Mouse (Mus musculus) myocyte (in vitro differentiated cells): ENCODE data around the gene Gripap1. TPM values are rescaled to one million over a fixed set of nuclear protein-coding genes. Genes with fewer than 3 reads are reported as not detected.
"Not testable (repeated sequence)": the region's sequence is repeated elsewhere in the genome, so short reads cannot be mapped to it uniquely, and the experiment has no call there.

ENCODE experiments used
- H3K27me3 ChIP-seq: one replicate; pipeline ENCODE4 v1.6.1; 2011; ENCODE audit not compliant: control insufficient read depth, insufficient read depth, insufficient read length
- H3K36me3 ChIP-seq: one replicate; pipeline ENCODE4 v1.6.1; 2011; ENCODE audit not compliant: control insufficient read depth, insufficient read depth
- H3K4me2 ChIP-seq: one replicate; pipeline ENCODE4 v1.6.1; 2011; ENCODE audit warnings: low read depth, control low read depth
- H3K4me3 ChIP-seq: one replicate; pipeline ENCODE4 v1.5.1; 2011; ENCODE audit warnings: mild to moderate bottlenecking, control low read depth, moderate library complexity
- H3K79me2 ChIP-seq: one replicate; pipeline ENCODE4 v1.6.1; 2011; ENCODE audit not compliant: control insufficient read depth, insufficient read depth
- H3ac ChIP-seq: one replicate; pipeline ENCODE4 v1.6.1; 2011; ENCODE audit not compliant: control insufficient read depth, insufficient read length
- CEBPB ChIP-seq: IDR thresholded peaks from 2 replicates; pipeline ENCODE4 v1.6.1; 2011; ENCODE audit warnings: mild to moderate bottlenecking, moderate library complexity; ENCODE audit not compliant: poor library complexity, insufficient read depth, severe bottlenecking
- E2F4 ChIP-seq: IDR thresholded peaks from one replicate; pipeline ENCODE4 v1.6.1; 2011; ENCODE audit warnings: mild to moderate bottlenecking, control low read depth, moderate library complexity; ENCODE audit not compliant: insufficient read depth
- MAX ChIP-seq: IDR thresholded peaks from one replicate; pipeline ENCODE4 v1.6.1; 2011; ENCODE audit warnings: low read depth, mild to moderate bottlenecking, control low read depth
- MYOD1 ChIP-seq, 3 experiments: IDR thresholded peaks; one replicate each; pipeline ENCODE4 v1.6.1; 2011; ENCODE audit warnings: control low read depth in 2 of 3, low read depth in 2 of 3, mild to moderate bottlenecking in 2 of 3, moderate library complexity in 1 of 3; ENCODE audit not compliant: insufficient read length in 2 of 3, control insufficient read depth in 1 of 3
- MYOG ChIP-seq, 3 experiments: IDR thresholded peaks; one replicate each; pipeline ENCODE4 v1.6.1; 2011; ENCODE audit warnings: control low read depth in 2 of 3, low read depth in 2 of 3, mild to moderate bottlenecking in 2 of 3; ENCODE audit not compliant: insufficient read length in 2 of 3, control insufficient read depth in 1 of 3, insufficient read depth in 1 of 3
- POLR2A ChIP-seq: IDR thresholded peaks from one replicate; pipeline ENCODE4 v1.6.1; 2011; ENCODE audit warnings: low read depth, mild to moderate bottlenecking, control low read depth, moderate library complexity; ENCODE audit not compliant: insufficient read length
- POLR2AphosphoS2 ChIP-seq: IDR thresholded peaks from one replicate; pipeline ENCODE4 v1.6.1; 2011; ENCODE audit warnings: low read depth, control low read depth; ENCODE audit not compliant: insufficient read length
- REST ChIP-seq: IDR thresholded peaks from one replicate; pipeline ENCODE4 v1.6.1; 2011; ENCODE audit warnings: mild to moderate bottlenecking, control low read depth, moderate library complexity; ENCODE audit not compliant: insufficient read depth, insufficient read length
- SRF ChIP-seq: IDR thresholded peaks from one replicate; pipeline ENCODE4 v1.6.1; 2011; ENCODE audit warnings: low read depth; ENCODE audit not compliant: control insufficient read depth, insufficient read length
- TCF12 ChIP-seq: IDR thresholded peaks from one replicate; pipeline ENCODE4 v1.6.1; 2011; ENCODE audit warnings: mild to moderate bottlenecking, control low read depth; ENCODE audit not compliant: poor library complexity, insufficient read depth, severe bottlenecking
- TCF3 ChIP-seq: IDR thresholded peaks from one replicate; pipeline ENCODE4 v1.6.1; 2011; ENCODE audit warnings: low read depth, control low read depth; ENCODE audit not compliant: insufficient read length
- USF1 ChIP-seq: IDR thresholded peaks from one replicate; pipeline ENCODE4 v1.6.1; 2011; ENCODE audit warnings: low read depth, mild to moderate bottlenecking, control low read depth, moderate library complexity
- polyA plus RNA-seq: library from polyadenylated mRNA; unstranded; fragments of >200 nt; fragmentation: generic; extraction: Trizol; gene quantifications from one replicate; pipeline ENCODE4 v1.2.1, GENCODE M21; 2012; ENCODE audit warnings: missing spikeins

The Gripap1 gene
- polyA plus RNA-seq, 1 experiment = 19.8 TPM

DNA sequence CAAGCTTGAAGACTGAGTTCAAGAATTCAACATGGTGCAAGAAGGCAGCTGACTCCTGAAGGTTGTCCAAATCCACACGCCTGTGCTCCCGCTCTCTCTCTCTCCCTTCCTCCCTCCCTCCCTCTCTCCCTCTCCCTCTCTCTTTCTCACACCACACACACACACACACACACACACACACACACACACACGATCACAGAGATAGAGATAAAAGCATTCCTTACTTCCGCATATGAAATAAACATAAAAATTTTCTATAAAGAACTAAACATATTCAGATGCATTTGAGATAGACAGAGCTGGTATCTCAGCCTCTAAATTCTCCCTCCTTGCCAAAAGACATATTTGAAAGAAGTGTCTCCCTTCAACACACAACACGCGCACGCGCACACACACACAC lies 44.1 kb upstream of the Gripap1 start:
- TF ChIP-seq POLR2AphosphoS2 = no peak
- TF ChIP-seq E2F4 = no peak
- no peak for TF ChIP-seq MYOD1 (IDR thresholded peaks at IDR 0.05; ENCODE audit: control insufficient read depth in 1 of 3, insufficient read length in 2 of 3, low read depth in 2 of 3)
- no peak for TF ChIP-seq REST
- no peak for TF ChIP-seq CEBPB
- TF ChIP-seq TCF12 = no peak
- TF ChIP-seq MYOG (IDR thresholded peaks at IDR 0.05; ENCODE audit: control insufficient read depth in 1 of 3, insufficient read depth in 1 of 3, insufficient read length in 2 of 3, low read depth in 2 of 3) = no peak
- no peaks in the 10 kb centered on the region for H3K36me3 ChIP-seq

DNA sequence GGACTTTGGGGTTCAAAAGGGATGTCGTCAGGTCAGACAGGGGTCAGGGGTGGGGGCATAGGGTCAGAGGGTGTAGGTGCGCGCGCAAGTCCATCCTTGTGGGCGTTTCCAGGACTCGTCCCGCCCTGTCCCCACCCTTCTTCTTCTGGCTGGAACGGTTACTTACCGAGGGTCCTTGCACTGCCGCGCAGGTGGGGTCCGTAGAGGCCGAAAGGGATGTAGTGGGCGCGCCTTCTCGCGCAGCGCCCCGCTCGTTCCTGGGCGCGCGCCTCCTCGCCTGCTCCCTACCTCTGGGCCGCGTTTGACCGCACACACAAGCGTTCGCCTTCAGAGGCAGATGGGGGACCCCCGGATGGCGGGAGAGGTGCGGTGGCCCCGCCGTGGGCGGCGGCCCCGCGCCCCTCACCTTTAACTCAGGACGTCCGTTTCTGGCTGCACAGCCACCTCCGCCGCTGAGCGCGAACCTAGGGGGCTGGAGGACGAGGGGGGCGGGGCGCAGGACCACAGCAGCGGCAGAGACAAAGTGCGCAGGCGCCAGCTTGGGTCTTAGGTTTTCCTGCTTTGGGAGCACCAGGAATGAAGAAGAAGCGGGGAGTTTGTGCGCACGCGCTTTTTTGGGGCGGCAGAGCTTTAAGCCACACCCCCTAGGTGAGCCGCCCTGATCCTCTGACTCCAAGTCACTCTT lies 39.0 kb upstream of the Gripap1 start, which contains the start of gene Ccdc120:
Ccdc120 (minus strand) TSS at position 474 of the 685 bp plus-strand sequence.
- no peak within 1 kb of the TSS for H3ac ChIP-seq
- H3K4me2 ChIP-seq = peak within 1 kb of the TSS; percentile 72
- TF ChIP-seq MYOG (IDR thresholded peaks at IDR 0.05; ENCODE audit: control insufficient read depth in 1 of 3, insufficient read depth in 1 of 3, insufficient read length in 2 of 3, low read depth in 2 of 3) = no peak
- peak; percentile 12 for TF ChIP-seq POLR2A
- H3K27me3 ChIP-seq = no peaks in the 10 kb centered on the region
- H3K4me3 ChIP-seq = peak within 1 kb of the TSS; percentile 12
- no peaks in the 10 kb centered on the region for H3K36me3 ChIP-seq
- no peaks in the 10 kb centered on the region for H3K79me2 ChIP-seq

More for the DNA sequence above, 44.1 kb upstream of the Gripap1 start:
- Histone ChIP-seq H3K79me2 (no peaks in the 10 kb centered on the region), H3K27me3 (no peaks in the 10 kb centered on the region), H3K4me2 (no peak overlapping the region), H3K4me3 (no peak overlapping the region), H3ac (no peak overlapping the region)

DNA sequence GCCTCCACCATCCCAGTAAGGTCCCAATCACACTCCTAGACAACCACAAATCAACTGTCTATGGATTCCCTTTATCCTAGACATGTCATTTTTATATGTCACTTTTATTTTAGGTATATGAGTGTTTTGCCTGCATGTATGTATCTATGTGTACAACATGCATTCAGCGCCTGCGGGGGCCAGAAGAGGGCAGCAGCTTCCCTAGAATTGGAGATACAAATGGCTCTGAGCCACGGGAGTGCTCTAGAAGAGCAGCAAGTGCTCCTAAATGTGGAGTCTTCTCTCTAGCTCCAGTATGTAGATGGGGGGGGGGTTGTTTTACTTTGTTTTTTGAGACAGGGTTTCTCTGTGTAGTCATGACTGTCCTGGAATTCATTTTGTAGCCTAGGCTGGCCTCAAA lies 35.9 kb upstream of the Gripap1 start:
- H3K4me2 ChIP-seq, H3K79me2 ChIP-seq, H3K27me3 ChIP-seq, H3K36me3 ChIP-seq, H3ac ChIP-seq, H3K4me3 ChIP-seq: not testable (repeated sequence)

DNA sequence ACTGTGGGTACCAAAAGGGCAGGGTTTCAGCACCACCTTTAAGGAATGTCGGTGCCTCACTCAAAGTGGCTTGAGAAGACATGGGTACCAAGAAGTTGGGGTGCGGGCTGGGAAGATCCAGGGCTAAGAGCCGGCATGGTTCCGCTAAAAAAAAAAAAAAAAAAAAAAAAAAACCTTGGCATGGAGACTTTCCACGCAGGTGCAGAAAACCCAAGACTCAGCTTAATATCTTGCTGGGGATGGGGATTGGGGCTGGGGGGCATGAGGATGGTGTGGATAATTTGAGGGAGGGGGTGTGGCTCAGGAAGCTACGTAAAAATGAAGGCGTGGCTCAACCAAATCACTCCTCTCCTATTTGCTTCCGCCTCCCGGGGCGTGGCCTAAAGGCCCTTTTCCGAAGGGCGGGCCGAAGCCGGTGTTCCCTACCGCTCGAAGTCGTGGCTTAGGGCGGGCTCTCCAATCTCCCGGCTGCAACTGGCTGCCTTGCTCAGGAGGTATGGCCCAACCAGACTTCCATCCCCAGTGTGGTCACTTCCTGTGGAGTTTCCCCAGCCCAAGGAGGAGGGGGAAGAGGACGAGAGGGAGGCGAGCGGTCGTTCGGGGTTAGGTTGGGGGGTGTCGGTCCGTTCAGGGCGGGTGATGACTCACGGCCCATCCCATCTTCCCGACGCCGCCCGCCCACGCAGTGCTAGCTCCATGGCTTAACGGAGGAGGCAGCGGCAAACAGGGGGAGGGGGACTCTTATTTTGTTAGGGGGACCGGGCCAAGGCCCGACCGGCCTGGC lies 27.2 kb upstream of the Gripap1 start, which contains the start of gene Tfe3:
Tfe3 (plus strand) TSS at position 424 of the 784 bp plus-strand sequence.
- Histone ChIP-seq H3K36me3 (no peaks in the 10 kb centered on the region), H3K79me2 (peaks cover 13% of the 10 kb centered on the region), H3K4me3 (peak within 1 kb of the TSS; percentile 62), H3K4me2 (peak within 1 kb of the TSS; percentile 73), H3ac (peak within 1 kb of the TSS; percentile 74), H3K27me3 (no peaks in the 10 kb centered on the region)
- TF ChIP-seq POLR2AphosphoS2 (peak; percentile 69), MYOD1 (IDR thresholded peaks at IDR 0.05; ENCODE audit: control insufficient read depth in 1 of 3, insufficient read length in 2 of 3, low read depth in 2 of 3) (no peak), POLR2A (peak; percentile 75)

DNA sequence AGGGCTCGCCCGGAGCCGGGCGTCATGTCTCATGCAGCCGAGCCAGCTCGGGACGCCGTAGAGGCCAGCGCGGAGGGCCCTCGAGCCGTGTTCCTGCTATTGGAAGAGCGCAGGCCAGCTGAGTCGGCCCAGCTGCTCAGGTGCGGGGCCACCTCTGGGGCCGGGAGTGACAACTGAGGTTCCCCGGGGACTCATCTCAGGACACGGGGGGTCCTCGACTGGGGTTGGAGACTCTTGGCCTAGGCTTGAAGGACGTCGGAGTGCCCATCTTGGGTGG lies 26.7 kb upstream of the Gripap1 start:
- H3ac ChIP-seq = peak overlapping the region; percentile 74
- peak overlapping the region; percentile 62 for H3K4me3 ChIP-seq
- TF ChIP-seq MAX (no peak), POLR2A (no peak), MYOD1 (IDR thresholded peaks at IDR 0.05; ENCODE audit: control insufficient read depth in 1 of 3, insufficient read length in 2 of 3, low read depth in 2 of 3) (no peak), REST (no peak), SRF (no peak), E2F4 (no peak), CEBPB (no peak), TCF12 (no peak), TCF3 (no peak), MYOG (IDR thresholded peaks at IDR 0.05; ENCODE audit: control insufficient read depth in 1 of 3, insufficient read depth in 1 of 3, insufficient read length in 2 of 3, low read depth in 2 of 3) (no peak), USF1 (no peak), POLR2AphosphoS2 (no peak)
- peak overlapping the region; percentile 73 for H3K4me2 ChIP-seq
- peaks cover 3% of the 10 kb centered on the region for H3K36me3 ChIP-seq
- no peaks in the 10 kb centered on the region for H3K27me3 ChIP-seq
- peaks cover 13% of the 10 kb centered on the region for H3K79me2 ChIP-seq
